18 mouse cellular contexts compared by ENCODE assay signal in the genomic region with DNA sequence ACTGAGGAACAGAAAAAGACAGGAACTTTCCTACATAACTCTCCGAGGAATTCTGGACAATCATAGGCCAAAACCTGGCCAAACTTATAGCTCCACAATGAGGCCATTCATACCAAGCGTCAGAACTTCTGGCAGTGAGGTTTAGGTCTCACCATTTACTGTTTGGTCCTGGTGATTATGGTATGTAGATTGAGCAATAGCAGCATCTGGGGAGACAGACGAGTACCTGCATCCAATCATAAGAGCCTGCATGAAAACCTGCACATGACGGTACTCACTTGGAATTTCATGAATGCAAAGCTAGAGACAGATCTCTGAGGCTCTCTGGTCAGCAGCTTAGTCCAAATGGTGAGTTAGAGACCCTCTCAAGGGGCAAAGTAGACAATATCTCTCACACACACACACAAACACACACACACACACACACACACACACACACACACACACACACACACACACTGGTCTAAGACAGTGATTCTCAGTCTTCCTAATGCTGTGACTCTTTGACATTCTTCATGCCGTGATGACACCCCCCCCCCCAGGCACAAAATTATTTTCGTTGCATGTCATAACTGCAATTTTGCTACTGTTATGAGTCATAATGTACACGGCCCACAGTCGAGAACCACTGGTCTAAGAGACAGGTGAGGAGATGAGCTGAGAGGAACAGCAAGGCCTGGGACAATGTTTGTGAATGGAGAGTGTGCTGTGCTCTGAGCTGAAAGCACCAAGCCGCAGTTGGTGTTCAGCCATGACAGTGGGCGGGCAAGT.
"Had no signal": no experiment of that assay in that cellular context is flagged by ENCODE, and none has a peak within 500 bp of the region (broad histone marks: within the 10 kb centered on the region; RNA-seq: fewer than 3 reads in every experiment).

No protein-coding gene starts in this region.

- H3K36me3 ChIP-seq: liver, embryonic 15.5 days; lung, embryonic 15.5 days; neural tube, embryonic 13.5 days; stomach, embryonic 15.5 days had no signal

- H3K4me1 ChIP-seq: liver, embryonic 15.5 days; lung, embryonic 15.5 days; megakaryocyte, embryonic 14.5 days; stomach, embryonic 15.5 days had no signal

- H3K4me2 ChIP-seq: liver, embryonic 11.5 days; liver, embryonic 15.5 days; lung, embryonic 15.5 days; midbrain, embryonic 11.5 days; neural tube, embryonic 13.5 days; stomach, embryonic 15.5 days had no signal

- H3K27me3 ChIP-seq: liver, embryonic 15.5 days; lung, embryonic 15.5 days; megakaryocyte, embryonic 14.5 days; neural tube, embryonic 13.5 days; stomach, embryonic 15.5 days had no signal

- DNase-seq: kidney, adult 8-10 months; kidney, postnatal 36 days; layer of hippocampus, adult 9-11 months; layer of hippocampus, postnatal 36 days; right cerebral cortex, postnatal 14 days; thymus, adult 2 months; thymus, postnatal 25 days had no signal

- H3K4me3 ChIP-seq: liver, embryonic 15.5 days; lung, embryonic 15.5 days; megakaryocyte, embryonic 14.5 days; neural tube, embryonic 13.5 days; stomach, embryonic 15.5 days had no signal

- ATAC-seq: inflammation-experienced regulatory T-cells, adult 6 months; intestine, postnatal 0 days had no signal

- H3K27ac ChIP-seq: kidney, postnatal 0 days; liver, embryonic 15.5 days; lung, embryonic 15.5 days; macrophage; neural tube, embryonic 13.5 days; stomach, embryonic 15.5 days had no signal

- H3K9me3 ChIP-seq: liver, embryonic 15.5 days; lung, embryonic 15.5 days; neural tube, embryonic 13.5 days; stomach, embryonic 15.5 days had no signal

- H3K9ac ChIP-seq: liver, embryonic 15.5 days; lung, embryonic 15.5 days; neural tube, embryonic 13.5 days; stomach, embryonic 15.5 days had no signal
